Mouse (Mus musculus) C2C12 (cell line): Measurements from ENCODE around the gene Pgap2. TPM values are rescaled to one million over a fixed set of nuclear protein-coding genes. Genes with fewer than 3 reads are reported as not detected.

Source experiments
- H3K27me3 ChIP-seq: one replicate; pipeline ENCODE4 v1.6.1; 2011; ENCODE audit not compliant: control insufficient read depth, insufficient read depth, insufficient read length
- H3K36me3 ChIP-seq: one replicate; pipeline ENCODE4 v1.6.1; 2011; ENCODE audit not compliant: control insufficient read depth, insufficient read depth
- H3K4me3 ChIP-seq: one replicate; pipeline ENCODE4 v1.5.1; 2011; ENCODE audit warnings: mild to moderate bottlenecking, control low read depth; ENCODE audit not compliant: poor library complexity, insufficient read depth, severe bottlenecking
- H3K79me2 ChIP-seq: one replicate; pipeline ENCODE4 v1.6.1; 2011; ENCODE audit not compliant: control insufficient read depth, insufficient read depth
- H3K79me3 ChIP-seq: one replicate; pipeline ENCODE4 v1.6.1; 2011; ENCODE audit warnings: low read depth, control low read depth
- H3ac ChIP-seq: one replicate; pipeline ENCODE3; 2011; ENCODE audit warnings: low read depth; ENCODE audit not compliant: control insufficient read depth, insufficient read length
- CEBPB ChIP-seq: IDR thresholded peaks from one replicate; pipeline ENCODE4 v1.6.1; 2011; ENCODE audit warnings: low read depth, mild to moderate bottlenecking, control low read depth, moderate library complexity
- CTCF ChIP-seq: IDR thresholded peaks from one replicate; pipeline ENCODE4 v1.5.1; 2011; ENCODE audit not compliant: control insufficient read depth, insufficient read depth, insufficient read length
- FOSL1 ChIP-seq: IDR thresholded peaks from one replicate; pipeline ENCODE4 v1.8.0; 2011; ENCODE audit warnings: mild to moderate bottlenecking, low read length; ENCODE audit not compliant: poor library complexity, insufficient read depth, severe bottlenecking
- MAX ChIP-seq: IDR thresholded peaks from one replicate; pipeline ENCODE4 v1.6.1; 2011; ENCODE audit warnings: mild to moderate bottlenecking, control low read depth
- MYOD1 ChIP-seq: IDR thresholded peaks from one replicate; pipeline ENCODE4 v1.6.1; 2011; ENCODE audit warnings: low read depth; ENCODE audit not compliant: control insufficient read depth, insufficient read length
- MYOG ChIP-seq: IDR thresholded peaks from one replicate; pipeline ENCODE4 v1.6.1; 2011; ENCODE audit not compliant: control insufficient read depth, insufficient read length; ENCODE audit errors: extremely low read depth
- USF1 ChIP-seq: IDR thresholded peaks from one replicate; pipeline ENCODE4 v1.6.1; 2011; ENCODE audit warnings: low read depth, mild to moderate bottlenecking, control low read depth, moderate library complexity
- polyA plus RNA-seq: library from polyadenylated mRNA; unstranded; fragments of >200 nt; fragmentation: generic; extraction: Trizol; gene quantifications from one replicate; pipeline ENCODE4 v1.2.1, GENCODE M21; 2012; ENCODE audit warnings: missing spikeins

Gene Pgap2
- polyA plus RNA-seq, 1 experiment = 22.6 TPM

GRCm38 (mm10) chr7:102222336-102222735, 12.3 kb downstream of the Pgap2 start:
- Histone ChIP-seq H3K79me3 (no peaks in the 10 kb centered on the region), H3K36me3 (no peaks in the 10 kb centered on the region), H3K79me2 (no peaks in the 10 kb centered on the region), H3ac (no peak overlapping the region), H3K27me3 (no peaks in the 10 kb centered on the region), H3K4me3 (peak overlapping the region; percentile 42)
- TF ChIP-seq MYOD1 (no peak), MAX (no peak), CTCF (no peak), FOSL1 (no peak), USF1 (no peak), CEBPB (no peak), MYOG (no peak)

- Histone ChIP-seq H3ac (peak overlapping the region; percentile 59), H3K36me3 (no peaks in the 10 kb centered on the region), H3K27me3 (no peaks in the 10 kb centered on the region), H3K79me2 (no peaks in the 10 kb centered on the region), H3K4me3 (peak overlapping the region; percentile 42), H3K79me3 (no peaks in the 10 kb centered on the region)
- TF ChIP-seq USF1 (no peak), CEBPB (no peak), CTCF (no peak), MYOG (no peak), MAX (no peak), MYOD1 (no peak), FOSL1 (no peak)
Measured at GRCm38 (mm10) chr7:102222830-102223556, 13.0 kb downstream of the Pgap2 start.

GRCm38 (mm10) chr7:102223883-102224738, 14.1 kb downstream of the Pgap2 start:
- no peak overlapping the region for H3K4me3 ChIP-seq
- no peaks in the 10 kb centered on the region for H3K79me3 ChIP-seq
- H3ac ChIP-seq = no peak overlapping the region
- H3K36me3 ChIP-seq = no peaks in the 10 kb centered on the region
- TF ChIP-seq MAX = no peak
- TF ChIP-seq MYOD1 = no peak
- no peak for TF ChIP-seq USF1
- TF ChIP-seq FOSL1 = no peak
- no peak for TF ChIP-seq CTCF
- TF ChIP-seq CEBPB = no peak
- TF ChIP-seq MYOG = no peak
- H3K27me3 ChIP-seq = no peaks in the 10 kb centered on the region
- H3K79me2 ChIP-seq = no peaks in the 10 kb centered on the region

DNA sequence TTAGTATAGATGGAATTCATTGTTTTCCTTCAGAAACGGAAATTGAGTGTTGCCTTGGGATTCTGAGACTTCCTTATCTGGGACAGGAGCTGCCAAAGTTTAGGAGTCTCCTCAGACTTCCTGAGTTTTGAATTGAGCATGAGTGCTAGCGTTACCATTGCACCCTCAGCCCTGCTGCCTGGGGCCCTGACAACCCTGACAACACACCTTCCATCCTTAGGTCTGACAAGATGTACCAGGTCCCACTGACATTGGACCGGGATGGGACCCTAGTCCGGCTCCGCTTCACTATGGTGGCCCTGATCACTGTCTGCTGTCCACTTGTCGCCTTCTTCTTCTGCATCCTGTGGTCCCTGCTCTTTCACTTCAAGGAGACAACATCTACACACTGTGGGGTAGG, 16.0 kb downstream of the Pgap2 start:
- H3ac ChIP-seq = no peak overlapping the region
- H3K27me3 ChIP-seq = no peaks in the 10 kb centered on the region
- H3K79me2 ChIP-seq = no peaks in the 10 kb centered on the region
- H3K36me3 ChIP-seq = no peaks in the 10 kb centered on the region
- no peak overlapping the region for H3K4me3 ChIP-seq
- no peaks in the 10 kb centered on the region for H3K79me3 ChIP-seq
- TF ChIP-seq CEBPB (no peak), MAX (no peak), MYOG (no peak), CTCF (no peak), FOSL1 (no peak), USF1 (no peak), MYOD1 (no peak)

GRCm38 (mm10) chr7:102228049-102228670, 18.2 kb downstream of the Pgap2 start:
- no peaks in the 10 kb centered on the region for H3K27me3 ChIP-seq
- no peaks in the 10 kb centered on the region for H3K36me3 ChIP-seq
- no peak overlapping the region for H3ac ChIP-seq
- H3K4me3 ChIP-seq = no peak overlapping the region
- H3K79me2 ChIP-seq = no peaks in the 10 kb centered on the region
- TF ChIP-seq MYOG = no peak
- no peak for TF ChIP-seq CEBPB
- TF ChIP-seq MYOD1 = no peak
- TF ChIP-seq MAX = no peak
- no peak for TF ChIP-seq CTCF
- TF ChIP-seq USF1 = no peak
- no peak for TF ChIP-seq FOSL1
- H3K79me3 ChIP-seq = no peaks in the 10 kb centered on the region
